Mouse (Mus musculus) CH12.LX (cell line): ENCODE measurements around the gene Ifrd1.

ENCODE experiments used
- CHD1 ChIP-seq: IDR thresholded peaks from 2 replicates; pipeline ENCODE4 v1.6.1; 2012; ENCODE audit warnings: low read depth, low read length, improper control_type of control experiment, inconsistent platforms
- CTCF ChIP-seq, 2 experiments: IDR thresholded peaks in 1 of 2; conservative IDR thresholded peaks in 1 of 2; 2 replicates each; pipeline ENCODE4 v1.5.1; 2011 to 2012; ENCODE audit warnings: low read depth in 2 of 2, low read length in 2 of 2, improper control_type of control experiment in 1 of 2, inconsistent platforms in 1 of 2, mild to moderate bottlenecking in 1 of 2, moderate library complexity in 1 of 2
- E2F4 ChIP-seq: IDR thresholded peaks from 2 replicates; pipeline ENCODE4 v1.6.1; 2011; ENCODE audit warnings: low read depth, low read length, improper control_type of control experiment; ENCODE audit not compliant: insufficient replicate concordance
- EP300 ChIP-seq: IDR thresholded peaks from 2 replicates; pipeline ENCODE4 v1.6.1; 2011; ENCODE audit warnings: low read length, improper control_type of control experiment
- GABPA ChIP-seq: IDR thresholded peaks from 2 replicates; pipeline ENCODE4 v1.6.1; 2012; ENCODE audit warnings: low read depth, low read length, improper control_type of control experiment, inconsistent platforms; ENCODE audit not compliant: insufficient replicate concordance
- KAT2A ChIP-seq: IDR thresholded peaks from 2 replicates; pipeline ENCODE4 v1.6.1; 2012; ENCODE audit warnings: low read length, improper control_type of control experiment, inconsistent platforms; ENCODE audit not compliant: insufficient replicate concordance
- PAX5 ChIP-seq: IDR thresholded peaks from 2 replicates; pipeline ENCODE4 v1.6.1; 2012; ENCODE audit warnings: low read length, inconsistent platforms, mixed read lengths
- POLR2A ChIP-seq: IDR thresholded peaks from 2 replicates; pipeline ENCODE4 v1.6.1; 2011; ENCODE audit warnings: low read depth, mild to moderate bottlenecking, improper control_type of control experiment, low read length
- POLR2AphosphoS2 ChIP-seq: IDR thresholded peaks from 2 replicates; pipeline ENCODE4 v1.6.1; 2011; ENCODE audit warnings: low read depth, low read length, improper control_type of control experiment
- RCOR1 ChIP-seq: conservative IDR thresholded peaks from 2 replicates; pipeline ENCODE4 v1.6.1; 2012; ENCODE audit warnings: low read depth, mild to moderate bottlenecking, inconsistent platforms, low read length, improper control_type of control experiment
- USF1 ChIP-seq: IDR thresholded peaks from 2 replicates; pipeline ENCODE4 v1.6.1; 2014; ENCODE audit warnings: low read depth, mild to moderate bottlenecking, inconsistent platforms, low read length, improper control_type of control experiment

- TF ChIP-seq EP300 (no peak), CTCF (conservative IDR thresholded peaks at IDR 0.05 in 1 of 2, IDR thresholded peaks at IDR 0.05 in 1 of 2; ENCODE audit: low read depth in 2 of 2, low read length in 2 of 2) (no peak), POLR2A (no peak), USF1 (no peak), POLR2AphosphoS2 (no peak), KAT2A (no peak), E2F4 (no peak), RCOR1 (no peak), PAX5 (no peak), CHD1 (no peak), GABPA (no peak)
Observed at GRCm38 (mm10) chr12:40207909-40208308, 40.4 kb downstream of the Ifrd1 start.
